Mouse (Mus musculus) CH12.LX (cell line): ENCODE measurements at regions not wholly inside any gene's neighbourhood (a gene's known extent, or its start where the extent isn't known, plus 50 kb on each side); places are given as distances from the start of the nearest gene placed in this dataset.

Source experiments
- BHLHE40 ChIP-seq: IDR thresholded peaks from 2 replicates; pipeline ENCODE4 v1.6.1; 2011; ENCODE audit warnings: mild to moderate bottlenecking, low read depth, low read length, improper control_type of control experiment
- CTCF ChIP-seq, 2 experiments: IDR thresholded peaks in 1 of 2; conservative IDR thresholded peaks in 1 of 2; 2 replicates each; pipeline ENCODE4 v1.5.1; 2011 to 2012; ENCODE audit warnings: low read depth in 2 of 2, low read length in 2 of 2, improper control_type of control experiment in 1 of 2, inconsistent platforms in 1 of 2, mild to moderate bottlenecking in 1 of 2, moderate library complexity in 1 of 2
- EP300 ChIP-seq: IDR thresholded peaks from 2 replicates; pipeline ENCODE4 v1.6.1; 2011; ENCODE audit warnings: low read length, improper control_type of control experiment
- MXI1 ChIP-seq: IDR thresholded peaks from 2 replicates; pipeline ENCODE4 v1.6.1; 2011; ENCODE audit warnings: mild to moderate bottlenecking, low read depth, low read length, improper control_type of control experiment
- POLR2A ChIP-seq: IDR thresholded peaks from 2 replicates; pipeline ENCODE4 v1.6.1; 2011; ENCODE audit warnings: low read depth, mild to moderate bottlenecking, improper control_type of control experiment, low read length
- RAD21 ChIP-seq: IDR thresholded peaks from 2 replicates; pipeline ENCODE4 v1.6.1; 2011; ENCODE audit warnings: low read depth, mild to moderate bottlenecking, low read length, improper control_type of control experiment, moderate library complexity
- USF1 ChIP-seq: IDR thresholded peaks from 2 replicates; pipeline ENCODE4 v1.6.1; 2014; ENCODE audit warnings: low read depth, mild to moderate bottlenecking, inconsistent platforms, low read length, improper control_type of control experiment
- ZNF384 ChIP-seq: IDR thresholded peaks from 2 replicates; pipeline ENCODE4 v1.6.1; 2012; ENCODE audit warnings: low read depth, low read length, improper control_type of control experiment, inconsistent platforms

- no peak for TF ChIP-seq EP300
- no peak for TF ChIP-seq CTCF (conservative IDR thresholded peaks at IDR 0.05 in 1 of 2, IDR thresholded peaks at IDR 0.05 in 1 of 2; ENCODE audit: low read depth in 2 of 2, low read length in 2 of 2)
- TF ChIP-seq USF1, result no peak
- TF ChIP-seq RAD21, result no peak
- TF ChIP-seq POLR2A, result no peak
- no peak for TF ChIP-seq ZNF384
- TF ChIP-seq BHLHE40, result no peak
- no peak for TF ChIP-seq MXI1
Measured at GRCm38 (mm10) chr8:49361443-49361842, 517.7 kb upstream of the Tenm3 start.
